Mouse (Mus musculus) thymus, adult 2 months (tissue): ENCODE measurements around the gene Slc1a7.

Source experiments
- CTCF ChIP-seq: fragments of 200-500 bp; IDR thresholded peaks from 2 replicates; pipeline ENCODE4 v1.5.1; 2012; ENCODE audit warnings: mild to moderate bottlenecking, control low read depth, low read length, moderate library complexity, borderline replicate concordance; ENCODE audit not compliant: control insufficient read depth, poor library complexity, insufficient read depth; ENCODE audit errors: extremely low read depth
- POLR2A ChIP-seq: fragments of 200-500 bp; IDR thresholded peaks from 2 replicates; pipeline ENCODE4 v1.6.1; 2012; ENCODE audit warnings: mild to moderate bottlenecking, low read length, control low read depth, moderate library complexity; ENCODE audit not compliant: control insufficient read depth, poor library complexity, insufficient read depth; ENCODE audit errors: extremely low read depth

DNA sequence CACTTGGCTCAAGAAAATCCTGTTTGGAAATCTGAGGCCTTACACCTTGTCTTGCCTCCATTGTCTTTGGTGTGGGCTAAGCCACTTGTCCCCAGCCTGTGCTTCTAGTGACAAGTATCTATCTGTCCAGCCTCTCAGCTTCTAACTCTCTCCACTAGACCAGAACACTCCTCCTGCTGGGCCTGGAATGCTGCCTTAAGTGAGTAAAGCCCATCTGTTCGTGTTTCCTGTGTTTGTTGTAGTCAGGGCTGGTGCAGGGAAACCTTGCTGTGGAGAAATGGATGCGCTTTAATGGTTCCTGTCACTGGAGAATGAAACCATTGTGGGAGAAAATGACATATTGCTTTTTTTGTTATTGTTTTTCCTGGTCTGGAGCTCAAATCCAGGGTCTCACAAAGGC, 11.4 kb downstream of the Slc1a7 start:
- TF ChIP-seq CTCF (no peak), POLR2A (no peak)
